Mouse (Mus musculus) frontal cortex, postnatal 10 days (tissue): ENCODE data around the gene Gm17545.
"Not testable (repeated sequence)": the region's sequence is repeated elsewhere in the genome, so short reads cannot be mapped to it uniquely, and the experiment has no call there.

Experiments used
- DNase-seq, 2 experiments: peaks; one replicate each; pipeline ENCODE4 v3.0.0; 2022; ENCODE audit warnings: low spot score in 2 of 2, mixed read lengths in 1 of 2

Gm17545 gene

DNA sequence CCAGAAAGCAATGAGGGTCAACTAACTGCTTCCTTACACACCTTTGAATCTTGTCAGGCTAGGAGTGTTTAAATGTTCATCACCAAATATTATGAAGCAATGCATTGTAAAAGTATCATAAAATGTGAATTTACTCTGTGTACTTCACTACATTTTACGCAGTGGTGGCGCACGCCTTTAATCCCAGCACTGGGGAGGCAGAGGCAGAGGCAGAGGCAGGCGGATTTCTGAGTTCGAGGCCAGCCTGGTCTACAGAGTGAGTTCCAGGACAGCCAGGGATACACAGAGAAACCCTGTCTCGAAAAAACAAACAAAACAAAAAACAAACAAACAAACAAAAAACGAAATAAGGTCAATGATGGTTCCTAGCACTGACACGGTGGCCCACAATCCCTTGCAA is at the start of gene Gm17545:
Gene Gm17545, plus strand, starts transcription at position 301 of the 400 bp plus-strand sequence.
- not testable (repeated sequence) for DNase-seq

DNA sequence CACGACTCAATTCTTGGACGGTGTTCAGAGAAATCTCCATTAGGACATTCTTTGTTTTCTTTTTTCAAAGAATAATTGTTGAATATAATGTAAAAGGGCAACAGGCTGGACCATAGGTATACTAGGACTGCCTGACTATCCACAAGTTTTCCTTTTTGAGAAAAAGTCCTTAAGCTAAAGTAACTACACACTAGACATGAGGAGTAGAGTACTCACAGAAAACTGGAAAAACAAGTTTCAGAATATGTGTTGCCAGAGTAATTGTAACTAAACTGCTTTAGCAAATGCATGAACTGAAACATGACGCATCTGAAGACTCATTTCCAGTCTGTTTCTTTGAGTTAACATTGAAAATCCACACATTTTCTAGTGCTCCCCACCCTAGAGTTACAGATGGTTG is 48.7 kb upstream of the Gm17545 start:
- no peak for DNase-seq

DNA sequence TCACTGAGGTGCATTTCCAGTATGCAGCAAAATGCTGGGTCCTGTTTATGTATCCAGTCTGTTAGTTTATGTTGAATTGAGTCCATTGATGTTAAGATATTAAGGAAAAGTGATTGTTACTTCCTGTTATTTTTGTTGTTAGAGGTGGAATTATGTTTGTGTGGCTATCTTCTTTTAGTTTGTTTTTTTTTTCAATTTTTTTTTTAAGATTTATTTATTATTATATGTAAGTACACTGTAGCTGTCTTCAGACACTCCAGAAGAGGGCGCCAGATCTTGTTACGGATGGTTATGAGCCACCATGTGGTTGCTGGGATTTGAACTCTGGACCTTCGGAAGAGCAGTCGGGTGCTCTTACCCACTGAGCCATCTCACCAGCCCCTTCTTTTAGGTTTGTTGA is 46.5 kb upstream of the Gm17545 start:
- not testable (repeated sequence) for DNase-seq

DNA sequence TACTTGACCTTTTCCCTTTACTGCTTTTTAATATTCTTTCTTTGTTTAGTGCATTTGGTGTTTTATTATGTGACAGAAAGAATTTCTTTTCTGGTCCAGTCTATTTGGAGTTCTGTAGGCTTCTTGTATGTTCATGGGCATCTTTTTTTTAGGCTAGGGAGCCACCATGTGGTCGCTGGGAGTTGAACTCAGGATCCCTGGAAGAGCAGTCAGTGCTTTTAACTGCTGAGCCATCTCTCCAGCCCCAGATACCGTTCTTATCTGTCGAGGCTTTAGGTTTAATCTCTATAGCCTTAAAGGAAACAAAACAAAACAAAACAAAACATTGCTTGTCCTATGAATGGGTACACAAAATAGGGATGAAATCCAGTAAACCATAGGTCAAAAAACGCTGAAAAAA is 45.7 kb upstream of the Gm17545 start:
- not testable (repeated sequence) for DNase-seq

DNA sequence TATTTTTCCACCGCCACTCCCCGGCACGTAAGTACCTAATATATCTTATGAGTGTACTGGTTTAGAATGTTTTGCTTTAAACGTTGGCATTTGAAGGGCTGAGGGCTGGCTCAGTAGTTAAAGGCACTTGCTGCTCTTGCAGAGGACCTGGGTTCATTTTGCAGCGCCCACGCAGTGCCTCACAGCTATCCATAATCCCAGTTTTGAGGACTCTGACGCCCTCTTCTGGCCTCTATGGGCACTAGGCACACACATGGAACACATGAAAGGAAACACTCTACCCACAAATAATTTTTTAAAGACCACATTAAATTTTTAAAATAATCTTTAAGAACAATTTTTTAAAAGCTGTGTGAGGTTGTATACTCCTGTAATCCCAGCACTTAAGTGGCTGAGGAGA is 44.6 kb upstream of the Gm17545 start:
- DNase-seq: no peak

DNA sequence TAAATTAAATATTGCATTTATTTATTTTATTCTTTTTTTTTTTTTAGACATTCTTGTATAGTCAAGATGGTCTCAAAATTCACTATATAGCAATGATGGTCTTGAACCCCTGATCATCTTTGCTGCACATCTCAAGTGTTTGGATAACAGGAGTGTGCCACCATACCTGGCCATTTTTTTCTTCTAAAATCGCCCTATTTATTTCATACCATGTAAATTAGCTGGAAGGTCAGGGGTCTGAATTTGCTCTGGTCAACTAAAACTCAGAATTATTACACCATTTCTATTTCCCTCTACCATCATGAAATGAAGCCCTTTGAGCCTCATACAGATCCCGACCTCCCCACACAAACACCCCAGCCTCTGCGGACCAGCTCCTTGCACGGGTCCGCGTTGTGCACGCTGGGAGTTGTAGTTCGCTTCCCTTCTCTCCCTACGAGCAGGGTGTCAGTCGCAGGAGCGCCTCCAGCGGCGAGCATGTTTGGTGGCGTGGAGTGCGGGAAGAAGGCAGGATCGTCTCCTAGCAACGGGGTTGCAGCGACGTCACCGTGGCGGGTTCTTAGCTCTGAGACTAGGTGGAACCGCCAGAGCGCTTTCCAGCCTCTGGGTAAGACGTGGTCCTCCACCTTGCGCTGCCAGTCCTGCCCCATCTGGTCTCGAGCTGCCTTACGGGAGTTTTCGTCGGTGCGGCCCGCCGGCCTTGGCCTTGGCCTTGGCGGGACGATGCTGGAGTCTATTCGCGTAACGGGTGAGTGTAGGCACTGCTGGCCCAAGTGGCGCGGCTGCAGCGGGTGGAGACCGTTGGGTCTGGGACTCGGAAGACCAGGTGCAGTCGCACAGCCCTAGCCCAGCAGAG is 42.9 kb upstream of the Gm17545 start, which contains the start of gene 9530077C05Rik:
Gene 9530077C05Rik, plus strand, starts transcription at position 512 of the 856 bp plus-strand sequence.
- peak; percentile 95 to 98 for DNase-seq

DNA sequence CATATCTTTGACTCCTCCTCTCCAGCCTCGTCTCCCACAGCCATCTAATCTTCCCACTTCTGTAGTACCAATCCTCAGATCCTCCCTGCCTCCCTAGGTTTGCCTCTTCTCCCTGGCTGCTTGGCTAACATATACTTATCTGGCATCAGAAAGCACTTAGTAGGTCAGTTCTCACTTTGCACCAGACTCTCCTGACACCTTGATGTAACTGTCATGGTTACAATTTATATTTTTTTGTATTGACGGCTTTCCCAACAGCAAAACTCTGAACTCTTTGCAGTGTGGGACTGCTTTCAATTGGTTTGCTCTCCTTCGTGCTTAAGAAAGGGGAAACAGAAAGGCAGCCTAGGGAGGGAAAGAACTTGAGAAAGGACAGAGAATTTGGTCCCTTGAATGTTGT is 37.9 kb upstream of the Gm17545 start:
- DNase-seq: no peak

DNA sequence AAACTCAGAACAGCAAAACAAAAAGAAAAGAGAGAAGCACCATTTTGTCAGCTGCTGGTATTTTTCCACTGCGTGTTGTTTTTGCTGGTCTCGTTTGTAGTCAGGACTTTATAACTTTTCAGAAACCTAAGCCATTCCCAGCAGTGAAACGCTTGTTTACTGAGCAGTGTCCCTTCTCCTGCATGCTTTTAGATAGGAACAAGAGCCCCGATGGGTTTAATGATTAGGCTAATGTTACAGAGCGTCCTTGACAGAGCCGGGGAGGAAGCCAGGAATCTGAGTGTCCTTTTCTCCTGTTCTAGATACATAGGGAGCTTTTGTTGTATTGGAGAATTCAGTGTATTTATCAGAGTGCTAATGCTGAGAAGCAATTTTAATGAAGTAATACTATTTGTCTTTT is 36.5 kb upstream of the Gm17545 start:
- no peak for DNase-seq

DNA sequence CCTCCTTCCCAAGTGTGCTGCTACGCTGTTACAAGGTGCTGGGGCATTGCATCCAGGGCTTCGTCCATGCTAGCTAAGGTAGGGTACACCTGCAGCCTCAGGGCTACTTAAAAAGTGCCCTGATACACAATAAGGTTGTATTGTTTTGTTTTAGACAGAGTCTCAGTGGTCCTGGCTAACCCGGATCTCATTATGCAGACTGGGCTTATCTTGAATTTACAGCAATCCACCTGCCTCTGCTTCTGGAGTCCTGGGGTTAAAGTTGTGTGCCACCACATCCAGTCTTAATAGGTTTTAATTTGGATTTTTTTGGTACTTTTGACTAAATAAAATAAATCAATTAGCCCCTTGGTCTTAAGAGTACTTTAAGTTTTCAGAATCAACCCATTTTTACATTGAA is 34.2 kb upstream of the Gm17545 start:
- DNase-seq: no peak

DNA sequence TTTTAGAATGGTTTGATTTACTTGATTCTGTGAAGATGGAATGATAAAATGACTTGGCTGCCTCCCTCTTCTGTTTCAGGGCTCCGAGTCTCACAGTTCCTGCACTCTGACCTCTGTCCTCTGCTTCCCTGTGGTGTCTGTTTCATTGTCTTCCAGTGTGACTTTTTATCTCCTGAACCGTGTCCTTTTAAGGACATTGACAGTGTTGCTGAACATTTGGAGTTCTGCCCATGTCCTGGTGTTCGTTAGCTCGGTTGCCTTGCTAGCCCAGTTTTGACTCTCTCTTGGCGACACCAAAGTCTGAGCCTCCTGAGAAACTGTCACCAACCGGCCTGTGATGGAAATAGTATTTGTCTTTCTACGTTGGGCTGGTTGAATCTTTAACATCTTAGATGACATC is 33.6 kb upstream of the Gm17545 start:
- DNase-seq: no peak

DNA sequence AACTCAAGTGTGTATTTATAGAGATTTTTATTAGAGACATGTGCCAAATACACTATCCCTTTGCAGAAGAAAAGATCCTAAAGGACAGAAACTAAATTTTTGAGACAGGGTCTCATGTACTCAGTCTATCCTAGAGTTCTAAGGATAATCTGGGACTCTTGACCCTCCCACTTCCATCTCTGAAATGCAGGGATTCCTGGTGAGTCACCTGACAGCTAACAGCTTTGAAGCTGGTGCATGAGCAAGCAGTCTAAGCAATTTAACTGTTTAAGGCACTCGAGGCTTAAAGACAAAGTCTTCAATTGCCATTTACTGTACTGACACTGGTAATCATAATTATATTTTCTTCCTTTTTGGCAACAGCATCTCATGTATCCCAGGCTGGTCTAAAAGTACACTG is 31.5 kb upstream of the Gm17545 start:
- DNase-seq: no peak

DNA sequence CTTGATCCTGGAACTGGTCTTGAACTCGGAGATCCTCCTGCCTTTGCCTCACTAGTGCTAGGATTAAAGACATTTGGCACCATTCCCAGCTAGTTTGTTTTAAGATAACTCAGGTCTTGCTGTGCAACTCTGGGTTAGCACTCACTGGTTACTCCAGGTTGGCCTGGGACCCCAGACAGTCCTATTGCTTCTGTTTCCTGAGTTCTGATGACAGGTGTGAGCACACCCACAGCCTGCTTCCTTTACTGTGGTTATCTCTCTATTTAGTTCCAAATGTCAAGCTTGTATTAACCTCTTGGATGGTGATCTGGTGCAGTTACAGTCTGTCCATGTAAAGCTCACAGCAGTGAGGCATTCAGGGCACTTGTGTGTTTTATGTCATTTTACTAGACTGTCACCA is 30.6 kb upstream of the Gm17545 start:
- no peak for DNase-seq

DNA sequence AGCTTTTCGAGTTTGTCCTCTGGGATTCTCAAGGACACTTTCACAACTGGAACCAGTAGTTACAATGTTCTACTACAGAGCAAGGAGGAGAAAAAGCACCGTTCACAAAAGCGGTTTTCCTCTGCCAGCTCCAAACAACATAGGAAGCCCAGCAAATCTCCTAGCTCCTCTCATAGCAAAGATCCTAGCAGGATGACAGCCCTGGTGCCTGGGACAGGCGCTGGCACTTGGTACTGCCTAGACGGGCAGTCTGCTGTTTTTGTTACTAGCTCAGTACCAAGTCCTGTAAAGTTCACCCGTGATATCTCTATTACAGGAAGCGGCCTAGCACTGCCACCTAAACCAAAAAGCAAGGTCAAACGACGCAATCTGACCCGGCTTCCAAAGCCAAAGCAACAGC is 29.9 kb upstream of the Gm17545 start:
- no peak for DNase-seq

DNA sequence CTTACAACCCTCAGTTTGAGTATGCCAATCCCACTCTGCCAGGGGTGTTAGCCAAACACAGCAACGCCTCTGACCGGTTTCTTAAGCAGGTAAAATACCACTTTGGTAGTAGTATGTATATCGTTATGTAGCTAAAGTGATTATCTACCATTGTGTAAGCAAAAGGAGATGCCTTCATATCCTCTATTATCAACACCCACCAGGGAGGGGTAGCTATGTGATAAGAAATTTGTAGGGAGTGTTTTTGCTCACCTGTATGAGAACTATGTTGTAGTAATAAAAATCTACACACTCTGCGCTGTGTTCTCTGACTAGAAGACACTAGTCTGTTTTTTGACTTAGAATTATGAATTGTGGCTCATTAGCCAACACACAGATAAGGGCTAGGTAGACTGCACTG is 29.4 kb upstream of the Gm17545 start:
- DNase-seq: no peak

DNA sequence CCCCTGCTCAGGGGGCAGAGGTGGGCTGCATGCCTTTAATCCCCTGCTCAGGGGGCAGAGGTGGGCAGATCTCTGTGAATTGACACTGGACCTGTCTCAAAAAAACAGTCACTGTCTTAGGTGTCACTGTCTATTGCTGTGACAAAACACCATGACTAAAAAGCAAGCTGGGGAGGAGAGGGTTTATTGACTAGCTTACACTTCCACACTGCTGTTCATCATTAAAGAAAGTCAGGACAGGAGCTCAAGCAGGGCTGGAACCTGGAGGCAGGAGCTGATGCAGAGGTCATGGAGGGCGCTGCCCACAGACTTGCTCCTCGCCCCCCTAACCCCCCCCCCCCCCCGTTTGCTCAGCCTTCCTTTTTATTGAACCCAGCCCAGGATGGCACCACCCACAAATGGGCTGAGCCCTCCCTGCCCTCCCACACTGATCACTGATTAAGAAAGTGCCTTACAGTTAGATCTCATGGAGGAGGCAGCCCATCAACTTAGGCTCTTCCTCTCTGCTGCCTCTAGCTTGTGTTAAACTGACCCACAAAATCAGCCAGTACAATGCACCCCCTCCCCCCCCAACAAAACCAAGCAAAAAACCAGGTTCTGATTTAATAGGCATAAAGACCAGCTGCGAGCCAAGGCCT is 25.9 kb upstream of the Gm17545 start:
- DNase-seq: no peak

DNA sequence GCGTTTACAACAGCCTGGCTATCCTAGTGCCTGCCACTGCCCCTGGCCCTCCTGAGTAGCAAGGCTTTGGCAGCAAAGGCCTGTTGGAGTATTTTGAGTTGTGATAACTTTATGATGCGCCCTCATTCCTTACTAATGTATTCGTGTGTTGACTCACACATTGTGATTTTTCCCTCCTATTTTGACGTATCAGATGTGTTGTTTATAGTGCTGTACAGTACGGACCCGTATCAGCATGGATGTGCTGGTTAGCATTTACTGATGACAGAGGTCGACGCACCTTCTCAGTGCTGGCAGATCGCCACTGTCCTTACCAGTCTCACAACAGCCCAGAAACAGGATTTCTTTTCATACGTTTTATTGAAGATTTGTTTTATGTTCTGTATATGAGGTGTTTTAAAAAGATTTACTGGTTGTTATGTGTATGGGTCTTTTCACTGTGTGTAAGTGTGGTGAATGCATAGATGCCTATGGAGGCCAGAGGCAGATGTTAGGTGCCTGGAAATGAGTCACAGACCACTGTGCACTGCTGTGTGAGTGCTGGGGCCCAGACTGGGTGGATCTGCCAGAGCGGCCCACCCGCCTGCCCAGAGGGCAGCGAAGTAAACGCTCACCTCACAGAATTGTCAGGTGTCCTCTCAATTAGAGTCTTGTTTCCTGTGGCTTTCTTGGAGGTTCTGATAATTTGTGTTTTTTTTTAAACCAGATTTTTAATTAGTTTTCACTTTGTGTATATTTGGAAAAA is 25.3 kb upstream of the Gm17545 start:
- DNase-seq: no peak

DNA sequence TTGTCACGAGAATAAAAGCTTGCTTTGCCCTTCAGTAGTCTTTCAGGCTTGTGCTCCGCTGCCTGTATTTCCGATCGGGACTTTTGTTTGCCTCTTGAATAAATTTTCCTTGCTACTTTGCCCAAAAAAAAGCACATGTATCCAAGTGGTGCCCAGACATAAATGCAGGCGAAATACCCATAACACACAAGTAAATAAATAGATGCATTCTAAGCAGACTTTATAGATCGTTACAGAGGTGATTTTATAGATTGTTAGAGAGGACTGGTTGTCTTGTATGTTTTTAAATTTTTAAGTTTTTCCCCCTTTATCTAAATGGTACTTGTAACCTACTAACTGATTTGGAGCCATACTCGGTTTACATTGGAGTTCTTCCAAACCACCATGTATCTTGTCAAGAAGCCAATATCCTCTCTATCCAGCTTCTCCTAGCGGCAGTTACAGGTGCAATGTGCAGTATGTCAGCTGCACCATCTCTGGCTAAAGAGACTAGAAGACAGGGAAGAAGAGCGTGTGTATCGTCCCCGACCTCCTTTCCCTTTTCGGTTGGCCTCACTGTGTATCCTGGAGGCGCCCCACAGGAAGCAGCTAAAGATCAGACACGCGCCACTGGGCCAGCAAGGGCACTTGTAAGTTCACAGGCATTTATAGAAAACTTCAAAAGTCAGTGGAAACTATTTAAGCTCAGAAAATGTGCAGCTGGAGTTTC is 24.4 kb upstream of the Gm17545 start:
- DNase-seq: no peak

DNA sequence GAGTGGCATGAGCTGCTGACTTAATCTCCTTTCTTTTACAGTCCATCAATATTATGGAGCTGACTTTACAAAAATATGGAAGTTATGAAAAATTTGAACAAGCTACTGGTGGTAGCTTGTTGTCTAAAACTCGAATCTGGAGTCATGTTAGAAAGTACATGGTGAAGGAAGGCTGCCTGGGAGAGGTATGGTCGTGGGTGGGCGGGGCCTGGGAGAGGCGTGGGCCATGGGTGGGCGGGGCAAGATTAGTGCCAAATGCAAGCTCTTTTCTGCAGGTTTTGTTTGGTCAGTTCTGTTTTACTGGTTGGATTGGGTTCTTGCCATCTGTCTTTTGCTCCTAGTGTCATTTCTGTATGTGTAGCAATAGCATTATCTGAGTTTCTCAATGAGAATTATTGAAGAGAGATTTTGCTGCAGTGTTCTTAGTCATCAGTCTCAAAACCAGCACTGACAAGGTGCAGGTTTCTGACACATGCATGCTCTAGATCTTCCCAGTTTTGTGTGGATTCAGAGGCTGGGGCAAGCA is 23.7 kb upstream of the Gm17545 start:
- DNase-seq: no peak

DNA sequence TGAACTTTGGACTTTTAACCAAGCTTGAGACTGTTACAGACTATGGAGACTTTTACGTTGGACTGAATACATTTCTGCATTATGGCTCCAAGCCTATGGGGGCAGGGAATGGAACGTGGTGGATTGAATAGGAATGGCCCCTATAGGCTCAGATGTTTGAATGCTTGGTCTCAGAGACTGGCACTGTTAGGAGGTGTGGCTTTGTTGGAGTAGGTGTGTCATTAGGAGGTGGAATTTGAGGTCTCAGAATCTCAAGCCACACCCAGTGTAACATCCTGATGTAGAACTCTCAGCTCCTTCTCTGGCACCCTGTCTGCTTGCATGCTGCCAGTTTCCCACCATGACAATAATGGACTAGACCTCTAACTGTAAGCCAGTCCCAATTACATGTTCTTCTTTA is 20.9 kb upstream of the Gm17545 start:
- no peak for DNase-seq

DNA sequence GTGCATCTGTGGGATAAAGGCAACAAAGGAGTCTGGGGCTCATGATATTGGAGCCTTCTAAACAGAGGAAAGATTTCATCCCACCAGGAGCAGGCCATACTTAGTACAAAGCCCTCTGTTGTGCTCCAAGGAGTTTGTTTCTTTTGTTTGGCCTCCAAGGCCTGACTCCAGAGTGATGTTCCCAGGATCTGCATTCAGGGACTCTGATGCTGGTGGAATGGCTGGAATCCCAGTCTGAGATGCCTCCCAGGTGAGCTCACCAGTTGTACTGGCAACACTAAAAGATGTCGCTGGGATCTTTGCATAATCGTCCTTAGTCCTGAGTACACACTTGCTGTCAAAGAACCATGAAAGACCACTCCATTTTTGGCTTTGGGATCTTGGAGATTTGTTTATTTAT is 20.0 kb upstream of the Gm17545 start:
- DNase-seq: no peak

DNA sequence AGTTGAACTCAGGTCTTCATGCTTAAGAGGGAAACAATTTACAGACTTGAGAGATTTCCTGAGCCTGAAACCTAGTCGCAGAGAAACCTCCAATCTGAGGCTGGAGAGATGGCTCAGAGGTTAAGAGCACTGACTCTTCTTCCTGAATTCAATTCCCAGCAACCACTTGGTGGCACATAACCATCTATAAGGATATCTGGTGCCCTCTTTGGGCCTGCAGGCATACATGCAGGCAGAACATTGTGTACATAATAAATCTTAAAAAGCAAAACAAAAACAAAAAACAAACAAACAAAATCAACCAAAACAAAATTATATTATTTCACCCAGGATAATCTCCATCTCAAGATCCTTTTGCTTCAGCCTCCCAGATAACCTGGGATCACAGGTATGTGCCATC is 15.3 kb upstream of the Gm17545 start:
- DNase-seq: no peak

DNA sequence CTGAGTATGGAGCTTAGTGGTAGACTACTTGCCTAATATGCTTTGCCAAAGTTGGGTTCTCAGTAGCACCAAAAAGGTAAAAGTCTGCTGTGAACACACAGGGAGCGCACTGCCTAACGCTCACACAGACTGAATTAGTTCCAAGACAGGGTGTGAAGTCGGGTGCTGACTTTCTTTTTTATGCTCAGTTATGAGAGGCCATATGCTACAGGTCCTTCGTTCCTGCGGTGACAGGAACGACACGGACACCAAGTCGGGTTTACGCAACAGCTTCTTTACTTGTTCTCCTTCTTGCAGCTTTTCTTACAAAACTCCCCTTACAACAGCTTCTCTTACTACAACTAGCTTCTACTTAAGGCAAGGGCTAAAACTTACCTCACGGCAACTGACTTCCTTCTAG is 10.9 kb upstream of the Gm17545 start:
- DNase-seq: no peak
